Mouse (Mus musculus) small intestine, adult 2 months (tissue): ENCODE results near the gene Sms. TPM values are rescaled to one million over a fixed set of nuclear protein-coding genes. Genes with fewer than 3 reads are reported as not detected.
A peak's percentile ranks its signal among the peaks of the same experiment; 100 is the strongest.

Source experiments
- H3K27ac ChIP-seq: fragments of 200-500 bp; 2 replicates; pipeline ENCODE4 v1.5.1; 2012; ENCODE audit warnings: low read depth, low read length, control low read depth, inconsistent platforms; ENCODE audit not compliant: insufficient read depth
- H3K27me3 ChIP-seq: fragments of 200-500 bp; 2 replicates; pipeline ENCODE4 v1.6.1; 2012; ENCODE audit warnings: mild to moderate bottlenecking, moderate library complexity, low read length, inconsistent platforms; ENCODE audit not compliant: control insufficient read depth, insufficient read depth
- H3K36me3 ChIP-seq: fragments of 200-500 bp; 2 replicates; pipeline ENCODE4 v1.6.1; 2012; ENCODE audit warnings: mild to moderate bottlenecking, low read length, control low read depth, inconsistent platforms; ENCODE audit not compliant: control insufficient read depth, insufficient read depth
- H3K4me1 ChIP-seq: fragments of 200-500 bp; 2 replicates; pipeline ENCODE4 v1.6.1; 2012; ENCODE audit warnings: low read length, inconsistent platforms, mixed read lengths; ENCODE audit not compliant: control insufficient read depth, insufficient read depth, insufficient read length
- H3K4me3 ChIP-seq: fragments of 200-500 bp; 2 replicates; pipeline ENCODE4 v1.5.1; 2012; ENCODE audit warnings: low read depth, mild to moderate bottlenecking, control low read depth, inconsistent platforms, low read length, moderate library complexity
- CTCF ChIP-seq: fragments of 200-500 bp; IDR thresholded peaks from 2 replicates; pipeline ENCODE4 v1.5.1; 2012; ENCODE audit warnings: low read depth, mild to moderate bottlenecking, control low read depth, inconsistent platforms, low read length, moderate library complexity, mixed read lengths; ENCODE audit not compliant: insufficient replicate concordance, insufficient read length; ENCODE audit errors: extremely low read depth
- POLR2A ChIP-seq: fragments of 200-500 bp; IDR thresholded peaks from 2 replicates; pipeline ENCODE4 v1.6.1; 2012; ENCODE audit warnings: low read depth, mild to moderate bottlenecking, control low read depth, inconsistent platforms, low read length, moderate library complexity
- WGBS: fragments of 180-500 bp; shearing (Covaris S2); methylation state at CpG from one replicate; pipeline ENCODE4 v1.1.7; 2018; 5-methylcytosine and 5-hydroxymethylcytosine counted together
- polyA plus RNA-seq: library from polyadenylated mRNA; depleted of rRNA; stranded (reverse); fragments of >200 nt; gene quantifications from 2 replicates; pipeline ENCODE4 v1.2.3, GENCODE M21; 2012

The Sms gene
- polyA plus RNA-seq, 1 experiment = 5.5 TPM

- H3K4me1 ChIP-seq = no peaks in the 10 kb centered on the region
- TF ChIP-seq POLR2A (no peak), CTCF (no peak)
- 11% methylated on average over 12 of the region's 12 CpGs for WGBS
- H3K36me3 ChIP-seq = no peaks in the 10 kb centered on the region
- H3K27me3 ChIP-seq = no peaks in the 10 kb centered on the region; the same call in 1 of the 2 replicates
- H3K27ac ChIP-seq = no peak overlapping the region
- peak overlapping the region; percentile 87 for H3K4me3 ChIP-seq
These were observed 1.3 kb downstream of the Sms start for GRCm38 (mm10) chrX:157490769-157491144.

GRCm38 (mm10) chrX:157489871-157490721 lies 2.0 kb downstream of the Sms start:
- no peak overlapping the region for H3K4me3 ChIP-seq
- H3K36me3 ChIP-seq = no peaks in the 10 kb centered on the region
- no peak overlapping the region for H3K27ac ChIP-seq
- TF ChIP-seq POLR2A (no peak), CTCF (no peak)
- H3K27me3 ChIP-seq = no peaks in the 10 kb centered on the region; the same call in 1 of the 2 replicates
- WGBS = 30% methylated on average over 9 of the region's 9 CpGs
- no peaks in the 10 kb centered on the region for H3K4me1 ChIP-seq

- no peaks in the 10 kb centered on the region; the same call in 1 of the 2 replicates for H3K27me3 ChIP-seq
- no peak overlapping the region for H3K27ac ChIP-seq
- TF ChIP-seq CTCF = no peak
- no peak for TF ChIP-seq POLR2A
- no peaks in the 10 kb centered on the region for H3K4me1 ChIP-seq
- WGBS = 79% methylated on average over 3 of the region's 3 CpGs
- no peaks in the 10 kb centered on the region for H3K36me3 ChIP-seq
- H3K4me3 ChIP-seq = no peak overlapping the region
These were observed 3.3 kb downstream of the Sms start for GRCm38 (mm10) chrX:157488831-157489230.

GRCm38 (mm10) chrX:157486765-157487164 lies 5.3 kb downstream of the Sms start:
- Histone ChIP-seq H3K27ac (no peak overlapping the region), H3K36me3 (no peaks in the 10 kb centered on the region), H3K27me3 (no peaks in the 10 kb centered on the region), H3K4me1 (no peaks in the 10 kb centered on the region), H3K4me3 (no peak overlapping the region)
- 30% methylated on average over 2 of the region's 2 CpGs for whole genome bisulfite sequencing
- TF ChIP-seq CTCF (no peak), POLR2A (no peak)

GRCm38 (mm10) chrX:157482842-157483241 lies 9.2 kb downstream of the Sms start:
- no peaks in the 10 kb centered on the region for H3K4me1 ChIP-seq
- no peaks in the 10 kb centered on the region for H3K27me3 ChIP-seq
- no peaks in the 10 kb centered on the region for H3K36me3 ChIP-seq
- TF ChIP-seq POLR2A = no peak
- TF ChIP-seq CTCF = no peak
- H3K27ac ChIP-seq = no peak overlapping the region
- no peak overlapping the region for H3K4me3 ChIP-seq
- 79% methylated on average over 2 of the region's 2 CpGs for WGBS

GRCm38 (mm10) chrX:157481860-157482259 lies 10.2 kb downstream of the Sms start:
- H3K27ac ChIP-seq = no peak overlapping the region
- H3K27me3 ChIP-seq = no peaks in the 10 kb centered on the region
- TF ChIP-seq CTCF = no peak
- TF ChIP-seq POLR2A = no peak
- H3K4me1 ChIP-seq = no peaks in the 10 kb centered on the region
- WGBS = 94% methylated on average over 2 of the region's 2 CpGs
- H3K36me3 ChIP-seq = no peaks in the 10 kb centered on the region
- H3K4me3 ChIP-seq = no peak overlapping the region

GRCm38 (mm10) chrX:157477328-157477727 lies 14.8 kb downstream of the Sms start:
- no peak overlapping the region for H3K4me3 ChIP-seq
- H3K27me3 ChIP-seq = no peaks in the 10 kb centered on the region
- TF ChIP-seq CTCF (no peak), POLR2A (no peak)
- no peak overlapping the region for H3K27ac ChIP-seq
- 48% methylated on average over 3 of the region's 3 CpGs for WGBS
- no peaks in the 10 kb centered on the region for H3K36me3 ChIP-seq
- H3K4me1 ChIP-seq = no peaks in the 10 kb centered on the region
